Mouse (Mus musculus) liver, embryonic 11.5 days (tissue): ENCODE results near the gene Psmb11. TPM values are rescaled to one million over a fixed set of nuclear protein-coding genes. Genes with fewer than 3 reads are reported as not detected.

Source experiments
- ATAC-seq: fragments of 200-750 bp; cut with Nextera tagmentation; replicated peaks from 2 replicates; pipeline ENCODE4 v1.8.0; 2017; ENCODE audit warnings: moderate number of reproducible peaks, mild to moderate bottlenecking, moderate TSS enrichment, moderate library complexity; ENCODE audit not compliant: low FRiP score
- DNase-seq: peaks from one replicate; pipeline ENCODE4 v3.0.0-alpha.2; 2017; ENCODE audit warnings: low spot score
- H3K27ac ChIP-seq: fragments of 300-500 bp; sonication (generic); 2 replicates; pipeline ENCODE4 v1.5.1; 2014; ENCODE audit warnings: mild to moderate bottlenecking, low read depth, low read length, control low read depth
- H3K27me3 ChIP-seq: fragments of 300-500 bp; sonication (generic); replicated peaks from 2 replicates; pipeline ENCODE4 v1.6.1; 2014; ENCODE audit warnings: low read length, mixed read lengths; ENCODE audit not compliant: control insufficient read depth, insufficient read depth
- H3K36me3 ChIP-seq: fragments of 300-500 bp; sonication (generic); 2 replicates; pipeline ENCODE4 v1.6.1; 2014; ENCODE audit warnings: mild to moderate bottlenecking, low read length, moderate library complexity, mixed read lengths; ENCODE audit not compliant: control insufficient read depth, insufficient read depth
- H3K4me1 ChIP-seq: fragments of 300-500 bp; sonication (generic); replicated peaks from 2 replicates; pipeline ENCODE4 v1.6.1; 2014; ENCODE audit warnings: low read length, mixed read lengths; ENCODE audit not compliant: control insufficient read depth, insufficient read depth
- H3K4me2 ChIP-seq: fragments of 300-500 bp; sonication (generic); 2 replicates; pipeline ENCODE4 v1.6.1; 2014; ENCODE audit warnings: mild to moderate bottlenecking, control low read depth, moderate library complexity
- H3K4me3 ChIP-seq: fragments of 300-500 bp; sonication (generic); 2 replicates; pipeline ENCODE4 v1.5.1; 2014; ENCODE audit warnings: low read depth, low read length, control low read depth
- H3K9ac ChIP-seq: fragments of 300-500 bp; sonication (generic); 2 replicates; pipeline ENCODE4 v1.6.1; 2014; ENCODE audit warnings: low read depth, low read length, control low read depth
- H3K9me3 ChIP-seq: fragments of 300-500 bp; sonication (generic); 2 replicates; pipeline ENCODE4 v1.6.1; 2016; ENCODE audit warnings: low read length, inconsistent platforms, mixed read lengths; ENCODE audit not compliant: control insufficient read depth
- WGBS: fragments of 180-500 bp; shearing (Covaris S2); extraction: QIAGEN DNeasy Blood & Tissue Kit; methylation state at CpG from one replicate; pipeline ENCODE4 v1.1.7; 2014; 5-methylcytosine and 5-hydroxymethylcytosine counted together
- polyA plus RNA-seq: library from polyadenylated mRNA; unstranded; fragments of >200 nt; fragmentation: Nextera tagmentation; extraction: Ambion mirVana; gene quantifications from 2 replicates; pipeline ENCODE4 v1.2.1, GENCODE M21; 2014

The Psmb11 gene
- polyA plus RNA-seq, 1 experiment from 2014 or later, result not detected

DNA sequence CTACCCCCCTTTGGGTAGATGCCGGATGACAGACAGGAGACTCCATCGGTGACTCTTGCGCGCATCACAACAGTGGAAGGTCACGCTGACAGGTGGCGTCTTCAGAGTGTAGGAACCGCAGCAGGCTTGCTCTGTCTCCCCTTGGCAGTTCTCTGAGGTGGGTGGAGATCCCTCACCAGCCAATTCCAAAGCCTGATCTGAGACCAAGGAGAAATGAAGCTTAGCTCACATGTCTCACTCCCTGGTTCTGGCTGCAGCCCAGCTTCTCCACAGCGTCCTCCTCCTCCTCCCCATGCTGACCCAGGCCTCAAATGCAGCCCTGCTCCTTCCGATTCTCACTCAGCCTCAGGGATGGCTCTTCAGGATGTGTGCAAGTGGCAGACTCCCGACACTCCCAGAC is 3.7 kb downstream of the Psmb11 start:
- Histone ChIP-seq H3K36me3 (no peaks in the 10 kb centered on the region), H3K9ac (no peak overlapping the region), H3K27me3 (peaks cover 3% of the 10 kb centered on the region; the same call in 1 of the 2 replicates), H3K9me3 (no peaks in the 10 kb centered on the region), H3K27ac (no peak overlapping the region), H3K4me1 (no peaks in the 10 kb centered on the region), H3K4me2 (no peak overlapping the region), H3K4me3 (no peak overlapping the region)
- ATAC-seq, result no peak
- no peak for DNase-seq
- WGBS, result 76% methylated on average over 10 of the region's 10 CpGs

DNA sequence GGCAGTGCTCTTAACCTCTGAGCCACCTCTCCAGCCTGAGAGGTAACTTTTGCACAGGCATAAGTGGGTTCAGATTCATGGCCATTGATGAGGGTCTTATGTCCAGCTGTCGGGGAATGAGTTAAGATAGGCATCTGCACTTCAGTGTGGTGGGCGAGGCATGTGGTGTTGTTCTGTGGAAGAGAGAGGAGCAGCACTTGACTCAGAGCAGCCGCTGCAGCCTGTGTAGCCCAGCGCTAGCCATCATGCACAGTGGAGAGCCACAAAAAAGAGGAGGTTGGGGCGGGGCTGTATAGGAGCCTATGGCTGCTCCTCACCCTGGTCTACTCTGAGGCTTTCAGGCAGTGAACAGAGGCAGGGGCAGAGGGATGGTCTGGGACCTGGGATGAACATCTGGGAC is 6.9 kb downstream of the Psmb11 start:
- DNase-seq (no peak), ATAC-seq (no peak)
- H3K4me1 ChIP-seq, result no peaks in the 10 kb centered on the region
- 65% methylated on average over 5 of the region's 5 CpGs for WGBS
- peaks cover 14% of the 10 kb centered on the region for H3K36me3 ChIP-seq
- H3K4me2 ChIP-seq, result no peak overlapping the region
- H3K9me3 ChIP-seq, result no peaks in the 10 kb centered on the region
- H3K27me3 ChIP-seq, result peaks cover 3% of the 10 kb centered on the region; the same call in 1 of the 2 replicates
- H3K9ac ChIP-seq, result no peak overlapping the region
- H3K27ac ChIP-seq, result no peak overlapping the region
- no peak overlapping the region for H3K4me3 ChIP-seq

DNA sequence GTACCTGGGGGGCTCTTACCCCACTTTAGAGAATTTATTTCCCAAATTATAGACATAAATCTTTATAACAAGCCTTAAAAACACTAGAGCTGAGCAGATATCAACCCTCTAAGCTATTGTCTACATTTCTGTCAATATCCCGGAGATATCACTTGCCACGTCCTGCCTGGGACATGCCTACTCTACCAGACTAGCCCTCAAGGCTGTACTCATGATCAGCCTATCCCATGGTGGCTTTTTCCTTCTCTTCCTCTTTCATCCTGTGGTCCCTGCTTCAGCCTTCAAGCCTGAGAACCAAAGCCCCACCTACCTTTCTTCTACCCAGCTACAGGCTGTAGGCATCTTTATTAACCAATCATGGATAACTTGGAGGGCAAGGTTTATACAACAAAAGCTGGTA is 8.6 kb downstream of the Psmb11 start:
- no peak overlapping the region for H3K4me3 ChIP-seq
- WGBS, result 84% methylated on average over 2 of the region's 2 CpGs
- no peaks in the 10 kb centered on the region for H3K4me1 ChIP-seq
- H3K36me3 ChIP-seq, result peaks cover 19% of the 10 kb centered on the region
- no peak overlapping the region for H3K4me2 ChIP-seq
- ATAC-seq, result no peak
- no peaks in the 10 kb centered on the region for H3K9me3 ChIP-seq
- peaks cover 3% of the 10 kb centered on the region; the same call in 1 of the 2 replicates for H3K27me3 ChIP-seq
- DNase-seq, result no peak
- H3K27ac ChIP-seq, result no peak overlapping the region
- H3K9ac ChIP-seq, result no peak overlapping the region

- peaks cover 19% of the 10 kb centered on the region for H3K36me3 ChIP-seq
- no peak overlapping the region for H3K27ac ChIP-seq
- no peak for DNase-seq
- H3K27me3 ChIP-seq, result peaks cover under 1% of the 10 kb centered on the region; the same call in 1 of the 2 replicates
- WGBS, result 68% methylated on average over 11 of the region's 11 CpGs
- H3K4me1 ChIP-seq, result no peaks in the 10 kb centered on the region
- no peak overlapping the region for H3K4me2 ChIP-seq
- no peak overlapping the region for H3K9ac ChIP-seq
- no peaks in the 10 kb centered on the region for H3K9me3 ChIP-seq
- no peak for ATAC-seq
- H3K4me3 ChIP-seq, result no peak overlapping the region
Measured at GRCm38 (mm10) chr14:54630583-54631239, 9.5 kb downstream of the Psmb11 start.

DNA sequence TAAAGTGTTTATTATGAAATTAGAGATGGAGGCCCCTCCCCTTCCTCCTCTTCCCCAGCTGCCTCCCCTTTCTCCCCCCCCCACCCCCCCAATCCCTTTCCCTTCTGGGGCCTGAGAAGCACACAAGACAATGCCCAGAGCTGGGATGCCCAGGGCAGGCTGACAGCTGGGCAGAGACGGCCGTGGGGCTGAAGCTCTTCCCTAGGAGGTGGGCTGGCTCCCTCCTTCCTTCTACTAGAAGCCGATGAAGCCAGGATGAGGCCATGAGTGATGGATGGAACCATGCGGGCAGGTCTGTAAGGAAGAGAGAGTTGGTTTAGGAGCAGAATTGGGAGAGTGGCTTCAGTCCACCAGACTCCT is 10.0 kb downstream of the Psmb11 start:
- no peaks in the 10 kb centered on the region for H3K9me3 ChIP-seq
- H3K36me3 ChIP-seq, result peaks cover 19% of the 10 kb centered on the region
- no peaks in the 10 kb centered on the region for H3K4me1 ChIP-seq
- H3K27me3 ChIP-seq, result no peaks in the 10 kb centered on the region
- ATAC-seq (no peak), DNase-seq (no peak)
- H3K4me3 ChIP-seq, result no peak overlapping the region
- 82% methylated on average over 4 of the region's 4 CpGs for WGBS
- no peak overlapping the region for H3K4me2 ChIP-seq
- H3K27ac ChIP-seq, result no peak overlapping the region
- no peak overlapping the region for H3K9ac ChIP-seq

GRCm38 (mm10) chr14:54632252-54632651 is 11.0 kb downstream of the Psmb11 start:
- ATAC-seq, result no peak
- no peak overlapping the region for H3K4me3 ChIP-seq
- 87% methylated on average over 37 of the region's 37 CpGs for WGBS
- no peak overlapping the region for H3K27ac ChIP-seq
- no peaks in the 10 kb centered on the region for H3K9me3 ChIP-seq
- H3K36me3 ChIP-seq, result peaks cover 19% of the 10 kb centered on the region
- no peak for DNase-seq
- no peaks in the 10 kb centered on the region for H3K27me3 ChIP-seq
- H3K9ac ChIP-seq, result no peak overlapping the region
- no peak overlapping the region for H3K4me2 ChIP-seq
- H3K4me1 ChIP-seq, result no peaks in the 10 kb centered on the region

GRCm38 (mm10) chr14:54634182-54634581 is 12.9 kb downstream of the Psmb11 start:
- no peaks in the 10 kb centered on the region for H3K27me3 ChIP-seq
- H3K4me3 ChIP-seq, result no peak overlapping the region
- no peaks in the 10 kb centered on the region for H3K9me3 ChIP-seq
- H3K9ac ChIP-seq, result no peak overlapping the region
- no peaks in the 10 kb centered on the region for H3K4me1 ChIP-seq
- no peak for ATAC-seq
- H3K36me3 ChIP-seq, result peaks cover 19% of the 10 kb centered on the region
- H3K4me2 ChIP-seq, result no peak overlapping the region
- WGBS, result 77% methylated on average over 4 of the region's 4 CpGs
- H3K27ac ChIP-seq, result no peak overlapping the region
- no peak for DNase-seq

GRCm38 (mm10) chr14:54636954-54637353 is 15.7 kb downstream of the Psmb11 start:
- Histone ChIP-seq H3K27me3 (0 out of 2 replicates have a peak, but pooled peaks cover 3% of the 10 kb centered on the region), H3K9ac (no peak overlapping the region), H3K4me3 (no peak overlapping the region), H3K27ac (no peak overlapping the region), H3K4me2 (no peak overlapping the region), H3K9me3 (no peaks in the 10 kb centered on the region), H3K36me3 (peaks cover 14% of the 10 kb centered on the region), H3K4me1 (0 out of 2 replicates have a peak, but pooled peaks cover 9% of the 10 kb centered on the region)
- 52% methylated on average over 8 of the region's 8 CpGs for WGBS
- DNase-seq, result no peak
- no peak for ATAC-seq

DNA sequence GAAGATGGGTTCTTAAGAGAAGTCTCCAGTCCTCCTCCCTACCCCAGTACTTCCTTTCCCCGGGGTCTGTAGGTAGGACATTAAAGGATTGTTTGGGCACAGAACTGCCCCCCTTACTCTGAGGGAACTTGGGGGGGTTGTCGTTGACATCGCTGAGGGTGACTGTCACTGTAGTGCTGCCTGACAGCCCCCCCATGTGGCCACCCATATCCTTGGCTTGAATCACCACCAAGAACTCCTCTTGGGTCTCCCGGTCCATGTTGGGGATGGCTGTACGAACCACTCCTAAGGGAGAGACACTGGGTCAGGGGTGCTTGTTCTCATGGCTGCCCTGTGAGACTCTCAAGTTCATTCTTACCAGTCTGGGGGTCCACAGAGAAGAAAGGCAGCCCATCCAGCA is 17.0 kb downstream of the Psmb11 start:
- Histone ChIP-seq H3K9ac (no peak overlapping the region), H3K4me1 (0 out of 2 replicates have a peak, but pooled peaks cover 9% of the 10 kb centered on the region), H3K9me3 (no peaks in the 10 kb centered on the region), H3K36me3 (peaks cover 14% of the 10 kb centered on the region), H3K4me3 (no peak overlapping the region), H3K4me2 (no peak overlapping the region), H3K27me3 (0 out of 2 replicates have a peak, but pooled peaks cover 3% of the 10 kb centered on the region), H3K27ac (no peak overlapping the region)
- ATAC-seq, result no peak
- WGBS, result 72% methylated on average over 5 of the region's 5 CpGs
- no peak for DNase-seq
